Mouse (Mus musculus): Measurements from ENCODE around the gene Eef1akmt3. TPM values are rescaled to one million over a fixed set of nuclear protein-coding genes. Genes with fewer than 3 reads are reported as not detected.

Eef1akmt3 gene
- polyA plus RNA-seq, 2 experiments = 0.87 to 3.4 TPM

DNA sequence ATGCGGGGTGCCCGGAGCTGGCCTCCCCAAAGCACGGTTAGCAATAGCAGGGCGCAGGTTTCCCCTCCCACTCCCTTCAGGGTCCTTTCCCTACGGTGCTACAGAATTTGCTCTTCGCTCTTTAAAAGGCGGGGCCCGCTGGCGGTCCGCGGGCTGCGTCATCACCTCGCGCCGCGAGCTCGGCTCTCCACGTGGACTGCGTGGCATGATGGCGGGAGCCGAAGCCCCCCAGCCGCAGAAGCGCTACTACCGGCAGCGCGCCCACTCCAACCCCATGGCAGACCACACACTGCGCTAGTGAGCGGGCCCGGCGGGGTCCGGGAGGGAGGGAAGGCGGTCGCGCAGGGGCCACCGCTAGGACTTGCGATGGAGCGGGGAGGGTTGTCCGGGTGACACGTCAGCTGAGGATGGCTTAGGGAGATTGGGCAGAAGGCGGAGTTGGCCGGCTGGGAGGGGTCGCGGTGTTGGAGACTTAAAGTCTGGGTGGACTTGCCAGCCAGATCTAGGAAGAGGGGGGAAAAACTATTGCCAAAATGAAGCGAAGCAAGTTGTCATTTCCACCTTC is 543 bp upstream of the Eef1akmt3 start:
- Histone ChIP-seq H3K36me3 (ENCODE audit: control insufficient read depth, insufficient read depth, low read length) (peaks cover 22% of the 10 kb centered on the region), H3K4me1 (ENCODE audit: control insufficient read depth, insufficient read depth, low read length) (peaks cover 12% of the 10 kb centered on the region), H3K4me3 (replicated peaks; ENCODE audit: low read length) (peak overlapping the region; percentile 87), H3K9ac (ENCODE audit: low read depth, low read length, severe bottlenecking) (peak overlapping the region; percentile 76), H3K27me3 (ENCODE audit: control insufficient read depth, insufficient read depth, low read length) (no peaks in the 10 kb centered on the region), H3K4me2 (replicated peaks; ENCODE audit: low read depth, low read length, severe bottlenecking) (peak overlapping the region; percentile 94), H3K27ac (replicated peaks; ENCODE audit: low read depth, low read length) (peak overlapping the region; percentile 81), H3K9me3 (ENCODE audit: control insufficient read depth, low read length) (no peaks in the 10 kb centered on the region)
- DNase-seq (ENCODE audit: low spot score) = peak; percentile 89
- under 1% methylated on average over 41 of the region's 44 CpGs for WGBS
- peak; percentile 89 for ATAC-seq (ENCODE audit: low FRiP score, low read depth)
- peak; percentile 75; the same call in 1 of the 2 replicates for TF ChIP-seq POLR2A (IDR thresholded peaks at IDR 0.05; ENCODE audit: borderline replicate concordance, extremely low read depth, insufficient read depth, insufficient read length)

DNA sequence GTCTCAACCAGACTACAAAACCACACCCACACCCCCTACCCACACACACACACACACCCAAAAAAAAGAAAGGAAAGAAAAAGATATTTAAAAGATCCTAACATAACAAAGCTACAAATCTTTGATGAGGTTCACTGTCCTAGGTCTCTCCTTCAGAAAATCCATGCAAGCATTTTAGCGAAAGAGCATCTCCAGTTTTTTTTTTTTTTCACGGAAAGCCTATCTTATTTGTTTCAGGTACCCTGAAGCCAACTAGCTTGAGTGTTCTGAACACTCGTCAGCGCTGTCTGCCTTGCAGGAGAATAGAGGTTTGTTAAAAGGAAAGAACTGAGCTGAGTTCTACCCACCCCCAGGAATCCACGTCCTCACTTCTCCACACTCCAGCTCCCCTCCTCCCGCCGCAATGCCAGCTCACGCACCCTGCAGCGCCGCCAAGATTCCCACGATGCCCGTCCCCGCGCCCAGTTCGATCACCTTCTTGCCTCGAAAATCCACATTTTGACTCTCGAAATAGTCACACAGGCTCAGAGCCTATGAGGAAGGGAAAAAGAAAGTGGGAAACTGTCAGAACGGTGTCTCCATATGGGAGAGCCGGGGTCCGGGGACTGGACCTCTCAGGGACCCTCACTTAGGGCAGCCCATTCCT is 621 bp downstream of the Eef1akmt3 start:
- no peak for DNase-seq (ENCODE audit: low spot score)
- Histone ChIP-seq H3K27me3 (ENCODE audit: control insufficient read depth, insufficient read depth, low read length) (no peaks in the 10 kb centered on the region), H3K36me3 (ENCODE audit: control insufficient read depth, insufficient read depth, low read length) (peaks cover 19% of the 10 kb centered on the region), H3K4me1 (ENCODE audit: control insufficient read depth, insufficient read depth, low read length) (peaks cover 12% of the 10 kb centered on the region), H3K4me3 (replicated peaks; ENCODE audit: low read length) (peak overlapping the region; percentile 87), H3K27ac (replicated peaks; ENCODE audit: low read depth, low read length) (peak overlapping the region; percentile 81), H3K9ac (ENCODE audit: low read depth, low read length, severe bottlenecking) (peak overlapping the region; percentile 76), H3K9me3 (ENCODE audit: control insufficient read depth, low read length) (no peaks in the 10 kb centered on the region), H3K4me2 (replicated peaks; ENCODE audit: low read depth, low read length, severe bottlenecking) (peak overlapping the region; percentile 94)
- under 1% methylated on average over 20 of the region's 20 CpGs for WGBS
- ATAC-seq (ENCODE audit: low FRiP score, low read depth) = 0 out of 2 replicates have a peak, but pooled peaks have one; percentile 2
- TF ChIP-seq POLR2A (IDR thresholded peaks at IDR 0.05; ENCODE audit: borderline replicate concordance, extremely low read depth, insufficient read depth, insufficient read length) = no peak

DNA sequence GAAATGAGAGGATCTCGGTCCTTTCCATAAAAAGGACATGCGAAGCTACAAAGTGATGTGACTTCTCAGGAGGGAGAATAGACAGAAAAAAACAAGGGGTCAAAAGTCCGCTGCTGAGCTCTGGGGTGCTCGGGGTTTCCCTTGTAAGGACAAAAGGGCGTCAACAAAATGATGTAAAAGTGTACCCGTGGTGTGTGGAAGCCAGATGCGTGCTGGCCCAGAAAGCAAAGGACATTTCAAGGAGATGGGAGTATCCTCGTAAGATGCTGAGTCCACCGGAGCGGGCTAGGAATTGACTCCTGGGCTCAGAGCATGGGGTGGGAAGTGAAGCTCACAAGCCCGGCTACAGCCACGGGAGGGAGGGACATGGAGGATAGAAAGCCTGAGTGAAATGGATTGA is 3.7 kb downstream of the Eef1akmt3 start:
- DNase-seq (ENCODE audit: low spot score) (no peak), ATAC-seq (ENCODE audit: low FRiP score, low read depth) (no peak)
- WGBS = 77% methylated on average over 12 of the region's 12 CpGs
- Histone ChIP-seq H3K36me3 (ENCODE audit: control insufficient read depth, insufficient read depth, low read length) (no peaks in the 10 kb centered on the region), H3K4me3 (replicated peaks; ENCODE audit: low read length) (no peak overlapping the region), H3K9me3 (ENCODE audit: control insufficient read depth, low read length) (no peaks in the 10 kb centered on the region), H3K4me1 (ENCODE audit: control insufficient read depth, insufficient read depth, low read length) (peaks cover 10% of the 10 kb centered on the region; the same call in 1 of the 2 replicates), H3K27ac (replicated peaks; ENCODE audit: low read depth, low read length) (no peak overlapping the region), H3K27me3 (ENCODE audit: control insufficient read depth, insufficient read depth, low read length) (no peaks in the 10 kb centered on the region), H3K9ac (ENCODE audit: low read depth, low read length, severe bottlenecking) (no peak overlapping the region), H3K4me2 (replicated peaks; ENCODE audit: low read depth, low read length, severe bottlenecking) (no peak overlapping the region)
- TF ChIP-seq POLR2A (IDR thresholded peaks at IDR 0.05; ENCODE audit: borderline replicate concordance, extremely low read depth, insufficient read depth, insufficient read length) = no peak

- no peak for ATAC-seq (ENCODE audit: low FRiP score, low read depth)
- Histone ChIP-seq H3K27me3 (ENCODE audit: control insufficient read depth, insufficient read depth, low read length) (no peaks in the 10 kb centered on the region), H3K9me3 (ENCODE audit: control insufficient read depth, low read length) (no peaks in the 10 kb centered on the region), H3K9ac (ENCODE audit: low read depth, low read length, severe bottlenecking) (no peak overlapping the region), H3K4me1 (ENCODE audit: control insufficient read depth, insufficient read depth, low read length) (0 out of 2 replicates have a peak, but pooled peaks cover 5% of the 10 kb centered on the region), H3K4me3 (replicated peaks; ENCODE audit: low read length) (no peak overlapping the region), H3K4me2 (replicated peaks; ENCODE audit: low read depth, low read length, severe bottlenecking) (no peak overlapping the region), H3K27ac (replicated peaks; ENCODE audit: low read depth, low read length) (no peak overlapping the region), H3K36me3 (ENCODE audit: control insufficient read depth, insufficient read depth, low read length) (no peaks in the 10 kb centered on the region)
- DNase-seq (ENCODE audit: low spot score) = no peak
- WGBS = 82% methylated on average over 12 of the region's 12 CpGs
- no peak for TF ChIP-seq POLR2A (IDR thresholded peaks at IDR 0.05; ENCODE audit: borderline replicate concordance, extremely low read depth, insufficient read depth, insufficient read length)
Measured at GRCm38 (mm10) chr10:127036273-127036672, 5.0 kb downstream of the Eef1akmt3 start.

GRCm38 (mm10) chr10:127033301-127033741 is 8.0 kb downstream of the Eef1akmt3 start:
- Histone ChIP-seq H3K4me2 (replicated peaks; ENCODE audit: low read depth, low read length, severe bottlenecking) (no peak overlapping the region), H3K4me3 (replicated peaks; ENCODE audit: low read length) (no peak overlapping the region), H3K9me3 (ENCODE audit: control insufficient read depth, low read length) (no peaks in the 10 kb centered on the region), H3K9ac (ENCODE audit: low read depth, low read length, severe bottlenecking) (no peak overlapping the region), H3K36me3 (ENCODE audit: control insufficient read depth, insufficient read depth, low read length) (peaks cover 10% of the 10 kb centered on the region), H3K27me3 (ENCODE audit: control insufficient read depth, insufficient read depth, low read length) (no peaks in the 10 kb centered on the region), H3K27ac (replicated peaks; ENCODE audit: low read depth, low read length) (no peak overlapping the region), H3K4me1 (ENCODE audit: control insufficient read depth, insufficient read depth, low read length) (peaks cover 4% of the 10 kb centered on the region; the same call in 1 of the 2 replicates)
- ATAC-seq (ENCODE audit: low FRiP score, low read depth) = no peak
- TF ChIP-seq POLR2A (IDR thresholded peaks at IDR 0.05; ENCODE audit: borderline replicate concordance, extremely low read depth, insufficient read depth, insufficient read length) = no peak
- DNase-seq (ENCODE audit: low spot score) = no peak
- 83% methylated on average over 8 of the region's 8 CpGs for WGBS
